8 mouse cellular contexts compared by ENCODE assay signal in the genomic region with DNA sequence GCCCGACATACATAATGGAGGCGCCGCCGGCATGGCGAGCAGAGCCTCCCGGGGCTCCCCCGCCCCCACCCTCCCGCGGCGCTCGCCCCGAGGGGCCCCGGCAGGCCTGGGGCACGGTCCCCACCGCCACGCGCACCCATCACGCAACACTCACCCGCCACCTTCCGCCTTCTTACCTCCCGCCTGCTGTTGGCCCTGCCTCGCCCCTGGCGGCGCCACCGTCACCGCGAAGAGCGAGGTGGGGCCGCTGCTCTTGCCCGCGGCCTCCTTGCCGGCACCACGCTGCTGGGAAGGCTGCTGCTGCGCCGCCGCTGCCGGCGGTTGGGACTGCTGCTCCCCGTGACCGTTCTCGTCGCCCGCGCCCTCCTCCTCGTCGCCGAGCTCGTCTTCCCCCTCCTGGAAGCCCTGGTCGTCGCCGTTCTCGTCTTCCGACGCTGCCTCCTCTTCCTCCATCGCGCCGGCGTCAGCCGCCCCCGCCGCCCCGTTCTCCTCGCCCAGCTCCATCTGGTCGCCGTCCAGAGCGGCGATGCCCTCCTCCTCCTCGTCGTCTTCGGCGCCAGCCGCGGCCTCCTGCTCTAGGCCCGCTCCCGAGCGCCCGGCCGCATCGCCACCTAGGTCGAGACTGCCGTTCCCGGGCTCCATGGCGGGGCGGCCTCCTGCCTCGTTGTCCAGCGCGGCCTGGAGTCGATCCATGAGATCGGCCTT. TPM values are rescaled to one million over a fixed set of nuclear protein-coding genes. Genes with fewer than 3 reads are reported as not detected.
A peak's percentile ranks its signal among the peaks of the same experiment; 100 is the strongest.
DNase-seq lines count a peak whose midpoint lies in the region; ATAC-seq lines count a peak whose summit lies in the region.

No protein-coding gene starts in this region.

- no peaks in the 10 kb centered on the region for H3K9me3 ChIP-seq in forebrain, embryonic 12.5 days
- H3K9me3 ChIP-seq in intestine, embryonic 15.5 days: no peaks in the 10 kb centered on the region

- peak; percentile 37 for DNase-seq in kidney, adult 11 months
- no peak for DNase-seq in kidney, postnatal 14 days
- DNase-seq in NIH3T3 (ENCODE audit: low read depth): peak; percentile 59
- peak; percentile 63 for DNase-seq in lung, postnatal 10 days
- peak; percentile 64 for DNase-seq in right cerebral cortex, postnatal 14 days
- peak; percentile 22 to 30 for DNase-seq in urinary bladder, postnatal 36 days (ENCODE audit: low spot score in 2 of 2)

- peaks cover 27% of the 10 kb centered on the region for H3K4me1 ChIP-seq in forebrain, embryonic 12.5 days
- H3K4me1 ChIP-seq in intestine, embryonic 15.5 days (replicated peaks): 0 out of 2 replicates have a peak, but pooled peaks cover 5% of the 10 kb centered on the region

- H3K27me3 ChIP-seq in forebrain, embryonic 12.5 days: no peaks in the 10 kb centered on the region
- H3K27me3 ChIP-seq in intestine, embryonic 15.5 days (replicated peaks): no peaks in the 10 kb centered on the region

- WGBS in forebrain, embryonic 12.5 days: under 1% methylated on average over 80 of the region's 89 CpGs
- WGBS in intestine, embryonic 15.5 days: under 1% methylated on average over 74 of the region's 89 CpGs

- peak overlapping the region; percentile 100 for H3K27ac ChIP-seq in forebrain, embryonic 12.5 days
- H3K27ac ChIP-seq in intestine, embryonic 15.5 days: peak overlapping the region; percentile 100

- H3K4me3 ChIP-seq in forebrain, embryonic 12.5 days (replicated peaks): peak overlapping the region; percentile 75
- H3K4me3 ChIP-seq in intestine, embryonic 15.5 days (replicated peaks): peak overlapping the region; percentile 98

- peak overlapping the region; percentile 74 for H3K4me2 ChIP-seq in forebrain, embryonic 12.5 days
- no peak overlapping the region for H3K4me2 ChIP-seq in intestine, embryonic 15.5 days (replicated peaks)

- peaks cover 29% of the 10 kb centered on the region for H3K36me3 ChIP-seq in forebrain, embryonic 12.5 days (replicated peaks)
- H3K36me3 ChIP-seq in intestine, embryonic 15.5 days: peaks cover 8% of the 10 kb centered on the region; the same call in 1 of the 2 replicates

- peak overlapping the region; percentile 100 for H3K9ac ChIP-seq in forebrain, embryonic 12.5 days
- H3K9ac ChIP-seq in intestine, embryonic 15.5 days: peak overlapping the region; percentile 100

- peak; percentile 47 for ATAC-seq in forebrain, embryonic 12.5 days (ENCODE audit: low FRiP score)
- peak; percentile 52 for ATAC-seq in intestine, embryonic 15.5 days

RNA-seq across cellular contexts. Expression of a gene that starts 0.7 kb away (rescaled TPM):
- polyA plus RNA-seq in forebrain, embryonic 12.5 days (2016; fragmentation: Nextera tagmentation; extraction: Ambion mirVana): 898 and 928 TPM in 2 replicates
- 300 and 379 TPM in 2 replicates for polyA plus RNA-seq in intestine, embryonic 15.5 days (2015; fragmentation: Nextera tagmentation; extraction: Ambion mirVana)

RNA-seq across cellular contexts. Expression of a gene that starts 18.0 kb away (rescaled TPM):
- polyA plus RNA-seq in forebrain, embryonic 12.5 days (2016; fragmentation: Nextera tagmentation; extraction: Ambion mirVana): 154 and 160 TPM in 2 replicates
- 134 and 159 TPM in 2 replicates for polyA plus RNA-seq in intestine, embryonic 15.5 days (2015; fragmentation: Nextera tagmentation; extraction: Ambion mirVana)
